Mouse (Mus musculus) hindbrain, embryonic 10.5 days (tissue): ENCODE measurements around the gene Fuca2. TPM values are rescaled to one million over a fixed set of nuclear protein-coding genes. Genes with fewer than 3 reads are reported as not detected.

ENCODE experiments used
- DNase-seq: peaks from one replicate; pipeline ENCODE4 v3.0.0-alpha.2; 2017; ENCODE audit warnings: low spot score
- H3K27ac ChIP-seq: fragments of 300-500 bp; sonication (generic); 2 replicates; pipeline ENCODE4 v1.5.1; 2016; ENCODE audit warnings: mild to moderate bottlenecking, moderate library complexity
- H3K27me3 ChIP-seq: fragments of 300-500 bp; sonication (generic); 2 replicates; pipeline ENCODE4 v1.6.1; 2016; ENCODE audit warnings: mild to moderate bottlenecking; ENCODE audit not compliant: poor library complexity, insufficient read depth, severe bottlenecking
- H3K36me3 ChIP-seq: fragments of 300-500 bp; sonication (generic); 2 replicates; pipeline ENCODE4 v1.6.1; 2016; ENCODE audit warnings: mild to moderate bottlenecking, moderate library complexity
- H3K4me1 ChIP-seq: fragments of 300-500 bp; sonication (generic); replicated peaks from 2 replicates; pipeline ENCODE4 v1.6.1; 2016; ENCODE audit warnings: mild to moderate bottlenecking
- H3K4me3 ChIP-seq: fragments of 300-500 bp; sonication (generic); 2 replicates; pipeline ENCODE4 v1.5.1; 2016; ENCODE audit warnings: mild to moderate bottlenecking, moderate library complexity
- H3K9me3 ChIP-seq: fragments of 300-500 bp; sonication (generic); 2 replicates; pipeline ENCODE4 v1.6.1; 2016; ENCODE audit warnings: mild to moderate bottlenecking, moderate library complexity
- WGBS: fragments of 180-500 bp; shearing (Covaris S2); methylation state at CpG from one replicate; pipeline ENCODE4 v1.1.7; 2016; 5-methylcytosine and 5-hydroxymethylcytosine counted together
- polyA plus RNA-seq: library from polyadenylated mRNA; unstranded; fragments of >200 nt; fragmentation: Nextera tagmentation; extraction: Ambion mirVana; gene quantifications from 2 replicates; pipeline ENCODE4 v1.2.1, GENCODE M21; 2016

The Fuca2 gene
- polyA plus RNA-seq, 1 experiment from 2014 or later = 23.4 TPM

DNA sequence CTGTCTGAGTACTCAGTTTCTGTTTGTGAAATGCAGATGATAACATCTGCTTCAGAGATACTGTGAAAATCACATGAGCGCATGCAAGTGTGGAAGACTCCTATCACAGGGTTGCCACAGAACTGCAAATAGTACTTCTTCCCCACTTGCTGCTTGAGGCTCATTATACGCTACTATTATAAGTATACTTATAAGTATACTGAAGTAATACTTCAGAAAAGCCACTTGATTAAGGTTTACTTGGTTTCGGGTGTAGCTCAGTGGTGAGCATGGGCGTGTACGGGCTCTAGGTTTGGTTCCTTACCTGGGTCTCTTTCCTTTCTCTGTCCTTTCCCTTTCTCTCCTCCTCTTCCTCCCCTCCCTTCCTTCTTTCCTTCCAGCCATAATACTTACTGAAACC, 42.4 kb downstream of the Fuca2 start:
- Histone ChIP-seq H3K9me3 (no peaks in the 10 kb centered on the region), H3K27ac (no peak overlapping the region), H3K4me1 (no peaks in the 10 kb centered on the region), H3K36me3 (peaks cover 21% of the 10 kb centered on the region), H3K4me3 (no peak overlapping the region), H3K27me3 (no peaks in the 10 kb centered on the region)
- DNase-seq = no peak
- WGBS = 96% methylated on average over 5 of the region's 5 CpGs

- H3K4me1 ChIP-seq = peaks cover 11% of the 10 kb centered on the region; the same call in 1 of the 2 replicates
- no peaks in the 10 kb centered on the region for H3K27me3 ChIP-seq
- no peaks in the 10 kb centered on the region for H3K9me3 ChIP-seq
- 1% methylated on average over 51 of the region's 51 CpGs for WGBS
- peak; percentile 91 for DNase-seq
- peak within 1 kb of the TSS; percentile 79 for H3K4me3 ChIP-seq
- H3K27ac ChIP-seq = peak within 1 kb of the TSS; percentile 90
- peaks cover 4% of the 10 kb centered on the region for H3K36me3 ChIP-seq
Measured at GRCm38 (mm10) chr10:13552646-13553497, 53.5 kb downstream of the Fuca2 start, which contains the start of the genes Adat2 and Pex3. Gene Adat2, plus strand, starts transcription at chr10:13552894. Gene Pex3, minus strand, starts transcription at chr10:13553142.

- H3K4me3 ChIP-seq = peak overlapping the region; percentile 79
- H3K27ac ChIP-seq = peak overlapping the region; percentile 90
- DNase-seq = no peak
- H3K4me1 ChIP-seq = peaks cover 11% of the 10 kb centered on the region; the same call in 1 of the 2 replicates
- no peaks in the 10 kb centered on the region for H3K9me3 ChIP-seq
- WGBS = 37% methylated on average over 10 of the region's 10 CpGs
- H3K36me3 ChIP-seq = peaks cover 4% of the 10 kb centered on the region
- no peaks in the 10 kb centered on the region for H3K27me3 ChIP-seq
Measured at GRCm38 (mm10) chr10:13553498-13553985, 54.2 kb downstream of the Fuca2 start.

GRCm38 (mm10) chr10:13554316-13554715, 55.0 kb downstream of the Fuca2 start:
- 86% methylated on average over 1 of the region's 1 CpGs for WGBS
- H3K27me3 ChIP-seq = no peaks in the 10 kb centered on the region
- no peaks in the 10 kb centered on the region for H3K9me3 ChIP-seq
- peaks cover 9% of the 10 kb centered on the region for H3K36me3 ChIP-seq
- no peak overlapping the region for H3K4me3 ChIP-seq
- DNase-seq = no peak
- no peak overlapping the region for H3K27ac ChIP-seq
- H3K4me1 ChIP-seq = peaks cover 11% of the 10 kb centered on the region; the same call in 1 of the 2 replicates

DNA sequence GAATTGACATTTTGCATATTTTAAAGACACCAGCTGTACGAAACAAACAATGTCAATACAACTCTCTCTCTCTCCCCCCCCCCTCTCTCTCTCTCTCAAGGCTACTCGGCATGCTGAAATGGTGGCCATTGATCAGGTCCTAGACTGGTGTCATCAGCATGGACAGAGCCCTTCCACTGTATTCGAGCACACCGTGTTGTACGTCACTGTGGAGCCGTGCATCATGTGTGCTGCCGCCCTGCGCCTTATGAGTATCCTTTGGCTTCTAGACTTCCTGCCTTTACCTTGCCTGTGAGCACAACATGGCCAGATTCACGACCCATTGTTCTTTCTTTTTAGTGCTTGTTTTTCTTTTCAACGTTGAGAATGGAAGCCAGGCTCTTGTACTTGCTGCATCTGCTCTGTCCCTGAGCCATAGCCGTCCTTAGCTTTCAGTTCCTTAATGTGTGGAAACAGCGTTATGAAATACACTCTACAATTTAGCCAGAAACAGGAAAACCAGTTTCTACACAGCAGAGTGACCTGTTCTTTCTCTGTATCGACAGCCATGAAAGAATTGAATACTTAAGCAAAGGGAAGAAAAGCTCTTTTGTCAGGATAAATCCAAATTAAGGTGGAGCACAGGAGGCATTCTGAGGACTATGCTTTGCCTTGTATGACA, 60.8 kb downstream of the Fuca2 start:
- Histone ChIP-seq H3K36me3 (peaks cover 43% of the 10 kb centered on the region), H3K4me1 (peaks cover 5% of the 10 kb centered on the region; the same call in 1 of the 2 replicates), H3K27me3 (no peaks in the 10 kb centered on the region), H3K9me3 (no peaks in the 10 kb centered on the region), H3K4me3 (no peak overlapping the region), H3K27ac (no peak overlapping the region)
- DNase-seq = no peak
- WGBS = 92% methylated on average over 13 of the region's 13 CpGs

GRCm38 (mm10) chr10:13564364-13565079, 65.2 kb downstream of the Fuca2 start:
- H3K9me3 ChIP-seq = no peaks in the 10 kb centered on the region
- H3K4me3 ChIP-seq = peak overlapping the region; percentile 35
- H3K4me1 ChIP-seq = peaks cover 5% of the 10 kb centered on the region; the same call in 1 of the 2 replicates
- H3K27me3 ChIP-seq = peaks cover 12% of the 10 kb centered on the region
- peaks cover 34% of the 10 kb centered on the region for H3K36me3 ChIP-seq
- 28% methylated on average over 24 of the region's 24 CpGs for WGBS
- DNase-seq = peak; percentile 71
- no peak overlapping the region for H3K27ac ChIP-seq

GRCm38 (mm10) chr10:13565080-13565448, 65.7 kb downstream of the Fuca2 start:
- Histone ChIP-seq H3K4me1 (peaks cover 8% of the 10 kb centered on the region), H3K27me3 (peaks cover 12% of the 10 kb centered on the region), H3K36me3 (peaks cover 34% of the 10 kb centered on the region), H3K9me3 (no peaks in the 10 kb centered on the region), H3K4me3 (peak overlapping the region; percentile 35), H3K27ac (no peak overlapping the region)
- WGBS = 63% methylated on average over 8 of the region's 8 CpGs
- DNase-seq = no peak

DNA sequence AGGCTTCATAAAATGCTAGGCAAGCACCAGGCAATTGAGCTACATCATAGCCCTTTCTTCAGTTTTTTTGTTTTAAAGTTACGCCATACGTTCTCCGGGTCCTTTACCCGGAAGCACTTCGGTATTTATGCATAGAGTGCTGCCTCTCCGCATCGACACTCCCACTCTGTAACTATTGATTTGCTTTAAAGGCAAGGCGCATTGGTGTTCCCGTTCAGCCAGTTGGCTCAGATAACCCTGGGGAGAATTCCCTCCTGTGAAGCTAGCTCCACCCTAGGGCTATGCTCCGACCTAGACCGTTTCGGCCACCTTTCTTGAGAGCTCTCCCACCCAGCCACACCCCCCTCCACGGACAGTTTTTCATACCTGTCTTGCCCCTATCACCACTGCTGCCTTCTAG, 67.1 kb downstream of the Fuca2 start:
- Histone ChIP-seq H3K4me1 (peaks cover 21% of the 10 kb centered on the region), H3K36me3 (peaks cover 26% of the 10 kb centered on the region), H3K27ac (no peak overlapping the region), H3K9me3 (no peaks in the 10 kb centered on the region), H3K4me3 (no peak overlapping the region), H3K27me3 (peaks cover 12% of the 10 kb centered on the region)
- 59% methylated on average over 13 of the region's 13 CpGs for WGBS
- DNase-seq = no peak

Other genes starting within 250 kb of the Fuca2 start
- 10.7 and 11.0 TPM in 2 replicates for gene Phactr2, start 25.1 kb upstream of the Fuca2 start, polyA plus RNA-seq
- gene Adat2, start 53.4 kb downstream of the Fuca2 start, polyA plus RNA-seq = 4.2 and 5.3 TPM in 2 replicates
- 15.6 and 19.6 TPM in 2 replicates for gene Pex3, start 53.6 kb downstream of the Fuca2 start, polyA plus RNA-seq